Mouse (Mus musculus): ENCODE measurements at regions not wholly inside any gene's neighbourhood (a gene's known extent, or its start where the extent isn't known, plus 50 kb on each side); places are given as distances from the start of the nearest gene placed in this dataset.
"Not testable (repeated sequence)": the region's sequence is repeated elsewhere in the genome, so short reads cannot be mapped to it uniquely, and the experiment has no call there.

GRCm38 (mm10) chr5:109842186-109842978, 80.8 kb upstream of the Gm15446 start:
- not testable (repeated sequence) for H3K4me3 ChIP-seq (ENCODE audit: low read depth, low read length); H3K9me3 ChIP-seq (ENCODE audit: control insufficient read depth, low read length); H3K9ac ChIP-seq (ENCODE audit: low read length); ATAC-seq (replicated peaks; ENCODE audit: low FRiP score); DNase-seq (ENCODE audit: low spot score); H3K36me3 ChIP-seq (ENCODE audit: control insufficient read depth, insufficient read depth, low read length); H3K4me2 ChIP-seq (ENCODE audit: low read depth, low read length, severe bottlenecking); H3K27ac ChIP-seq (ENCODE audit: low read depth, low read length); H3K27me3 ChIP-seq (ENCODE audit: control insufficient read depth, insufficient read depth, low read length); H3K4me1 ChIP-seq (replicated peaks; ENCODE audit: control insufficient read depth, insufficient read depth, low read length)
- WGBS, result 88% methylated on average over 7 of the region's 7 CpGs

- not testable (repeated sequence) for ATAC-seq (replicated peaks; ENCODE audit: low FRiP score); H3K9me3 ChIP-seq (ENCODE audit: control insufficient read depth, low read length); H3K4me1 ChIP-seq (replicated peaks; ENCODE audit: control insufficient read depth, insufficient read depth, low read length); H3K4me3 ChIP-seq (ENCODE audit: low read depth, low read length); DNase-seq (ENCODE audit: low spot score); H3K36me3 ChIP-seq (ENCODE audit: control insufficient read depth, insufficient read depth, low read length); H3K27ac ChIP-seq (ENCODE audit: low read depth, low read length); H3K27me3 ChIP-seq (ENCODE audit: control insufficient read depth, insufficient read depth, low read length); H3K9ac ChIP-seq (ENCODE audit: low read length)
- peak overlapping the region; percentile 28; the same call in 1 of the 2 replicates for H3K4me2 ChIP-seq (ENCODE audit: low read depth, low read length, severe bottlenecking)
- WGBS, result 88% methylated on average over 2 of the region's 2 CpGs
Measured at GRCm38 (mm10) chr5:109844236-109844635, 79.0 kb upstream of the Gm15446 start.

GRCm38 (mm10) chr5:109844753-109845186, 78.4 kb upstream of the Gm15446 start:
- ATAC-seq (replicated peaks; ENCODE audit: low FRiP score), result peak; percentile 83
- Histone ChIP-seq H3K4me3 (ENCODE audit: low read depth, low read length) (peak overlapping the region; percentile 31), H3K4me2 (ENCODE audit: low read depth, low read length, severe bottlenecking) (peak overlapping the region; percentile 28; the same call in 1 of the 2 replicates), H3K4me1 (replicated peaks; ENCODE audit: control insufficient read depth, insufficient read depth, low read length) (no peaks in the 10 kb centered on the region), H3K27ac (ENCODE audit: low read depth, low read length) (no peak overlapping the region), H3K27me3 (ENCODE audit: control insufficient read depth, insufficient read depth, low read length) (no peaks in the 10 kb centered on the region), H3K9ac (ENCODE audit: low read length) (peak overlapping the region; percentile 14; the same call in 1 of the 2 replicates), H3K9me3 (ENCODE audit: control insufficient read depth, low read length) (no peaks in the 10 kb centered on the region), H3K36me3 (ENCODE audit: control insufficient read depth, insufficient read depth, low read length) (no peaks in the 10 kb centered on the region)
- peak; percentile 59 for DNase-seq (ENCODE audit: low spot score)
- 11% methylated on average over 15 of the region's 15 CpGs for WGBS

GRCm38 (mm10) chr5:109851225-109851624, 72.0 kb upstream of the Gm15446 start:
- not testable (repeated sequence) for H3K4me1 ChIP-seq (replicated peaks; ENCODE audit: control insufficient read depth, insufficient read depth, low read length); H3K4me2 ChIP-seq (ENCODE audit: low read depth, low read length, severe bottlenecking); H3K27me3 ChIP-seq (ENCODE audit: control insufficient read depth, insufficient read depth, low read length); H3K9ac ChIP-seq (ENCODE audit: low read length); H3K4me3 ChIP-seq (ENCODE audit: low read depth, low read length); ATAC-seq (replicated peaks; ENCODE audit: low FRiP score); H3K9me3 ChIP-seq (ENCODE audit: control insufficient read depth, low read length); DNase-seq (ENCODE audit: low spot score); H3K36me3 ChIP-seq (ENCODE audit: control insufficient read depth, insufficient read depth, low read length); H3K27ac ChIP-seq (ENCODE audit: low read depth, low read length)

- H3K9me3 ChIP-seq (ENCODE audit: control insufficient read depth, low read length), result no peaks in the 10 kb centered on the region
- H3K4me2 ChIP-seq (ENCODE audit: low read depth, low read length, severe bottlenecking), result no peak overlapping the region
- no peaks in the 10 kb centered on the region for H3K27me3 ChIP-seq (ENCODE audit: control insufficient read depth, insufficient read depth, low read length)
- H3K4me3 ChIP-seq (ENCODE audit: low read depth, low read length), result no peak overlapping the region
- no peaks in the 10 kb centered on the region for H3K36me3 ChIP-seq (ENCODE audit: control insufficient read depth, insufficient read depth, low read length)
- H3K4me1 ChIP-seq (replicated peaks; ENCODE audit: control insufficient read depth, insufficient read depth, low read length), result no peaks in the 10 kb centered on the region
- ATAC-seq (replicated peaks; ENCODE audit: low FRiP score) (no peak), DNase-seq (ENCODE audit: low spot score) (no peak)
- WGBS, result 84% methylated on average over 4 of the region's 4 CpGs
- H3K27ac ChIP-seq (ENCODE audit: low read depth, low read length), result no peak overlapping the region
- no peak overlapping the region for H3K9ac ChIP-seq (ENCODE audit: low read length)
Measured at GRCm38 (mm10) chr5:109860402-109860801, 62.8 kb upstream of the Gm15446 start.

- ATAC-seq (replicated peaks; ENCODE audit: low FRiP score); H3K9me3 ChIP-seq (ENCODE audit: control insufficient read depth, low read length); H3K36me3 ChIP-seq (ENCODE audit: control insufficient read depth, insufficient read depth, low read length); H3K9ac ChIP-seq (ENCODE audit: low read length); H3K4me1 ChIP-seq (replicated peaks; ENCODE audit: control insufficient read depth, insufficient read depth, low read length); H3K27me3 ChIP-seq (ENCODE audit: control insufficient read depth, insufficient read depth, low read length); DNase-seq (ENCODE audit: low spot score); H3K27ac ChIP-seq (ENCODE audit: low read depth, low read length); H3K4me2 ChIP-seq (ENCODE audit: low read depth, low read length, severe bottlenecking); H3K4me3 ChIP-seq (ENCODE audit: low read depth, low read length): not testable (repeated sequence)
Measured at GRCm38 (mm10) chr5:109864517-109864916, 58.7 kb upstream of the Gm15446 start.

GRCm38 (mm10) chr5:109865628-109866027, 57.6 kb upstream of the Gm15446 start:
- Histone ChIP-seq H3K36me3 (ENCODE audit: control insufficient read depth, insufficient read depth, low read length) (no peaks in the 10 kb centered on the region), H3K4me2 (ENCODE audit: low read depth, low read length, severe bottlenecking) (no peak overlapping the region; the same call in 1 of the 2 replicates), H3K9me3 (ENCODE audit: control insufficient read depth, low read length) (no peaks in the 10 kb centered on the region), H3K27me3 (ENCODE audit: control insufficient read depth, insufficient read depth, low read length) (no peaks in the 10 kb centered on the region), H3K4me1 (replicated peaks; ENCODE audit: control insufficient read depth, insufficient read depth, low read length) (no peaks in the 10 kb centered on the region; the same call in 1 of the 2 replicates), H3K9ac (ENCODE audit: low read length) (no peak overlapping the region), H3K27ac (ENCODE audit: low read depth, low read length) (no peak overlapping the region), H3K4me3 (ENCODE audit: low read depth, low read length) (no peak overlapping the region)
- WGBS, result 58% methylated on average over 1 of the region's 1 CpGs
- DNase-seq (ENCODE audit: low spot score), result no peak
- ATAC-seq (replicated peaks; ENCODE audit: low FRiP score), result no peak

- H3K4me3 ChIP-seq (ENCODE audit: low read depth, low read length), result peak overlapping the region; percentile 53
- DNase-seq (ENCODE audit: low spot score), result peak; percentile 89
- WGBS, result under 1% methylated on average over 22 of the region's 22 CpGs
- peak overlapping the region; percentile 55 for H3K4me2 ChIP-seq (ENCODE audit: low read depth, low read length, severe bottlenecking)
- no peaks in the 10 kb centered on the region; the same call in 1 of the 2 replicates for H3K4me1 ChIP-seq (replicated peaks; ENCODE audit: control insufficient read depth, insufficient read depth, low read length)
- H3K9me3 ChIP-seq (ENCODE audit: control insufficient read depth, low read length), result no peaks in the 10 kb centered on the region
- no peaks in the 10 kb centered on the region for H3K27me3 ChIP-seq (ENCODE audit: control insufficient read depth, insufficient read depth, low read length)
- peak overlapping the region; percentile 65 for H3K9ac ChIP-seq (ENCODE audit: low read length)
- no peaks in the 10 kb centered on the region for H3K36me3 ChIP-seq (ENCODE audit: control insufficient read depth, insufficient read depth, low read length)
- no peak overlapping the region for H3K27ac ChIP-seq (ENCODE audit: low read depth, low read length)
- peak; percentile 100 for ATAC-seq (replicated peaks; ENCODE audit: low FRiP score)
Measured at GRCm38 (mm10) chr5:109866337-109867126, 56.7 kb upstream of the Gm15446 start.

Data from forebrain, embryonic 11.5 days (tissue).